In the genomic region with DNA sequence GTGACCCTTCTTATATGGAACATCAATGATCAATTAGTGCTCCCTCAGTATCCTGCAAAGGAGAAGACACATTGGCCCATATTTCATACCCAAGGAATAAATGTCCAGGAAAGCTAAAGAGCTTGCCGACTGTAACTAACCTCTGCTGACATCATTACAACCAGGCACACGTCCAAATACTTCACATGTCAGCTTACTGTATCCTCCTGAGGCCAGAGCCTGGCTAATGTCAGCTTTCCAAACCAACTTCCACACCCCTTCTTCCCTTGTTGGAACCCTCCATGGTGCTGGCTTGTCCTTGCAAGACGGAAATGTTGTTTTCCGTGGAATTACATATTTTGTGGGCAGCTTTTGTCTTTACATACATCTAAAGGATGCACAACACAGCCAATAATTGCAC, we compare ENCODE assay signal across 14 mouse cellular contexts.
DNase-seq lines count a peak whose midpoint lies in the region; ATAC-seq and TF ChIP-seq lines count a peak whose summit lies in the region.
"Had no signal": no experiment of that assay in that cellular context is flagged by ENCODE, and none has a peak within 500 bp of the region (broad histone marks: within the 10 kb centered on the region; RNA-seq: fewer than 3 reads in every experiment).

No protein-coding gene starts in this region.

- no peak overlapping the region for H3K9ac ChIP-seq in kidney, postnatal 0 days (ENCODE audit: low read depth, low read length)
- H3K9ac ChIP-seq in kidney, embryonic 14.5 days (ENCODE audit: low read depth, low read length): no peak overlapping the region
- H3K9ac ChIP-seq: hindbrain, embryonic 15.5 days; liver, embryonic 12.5 days; neural tube, embryonic 15.5 days had no signal

- H3K4me1 ChIP-seq in kidney, postnatal 0 days (replicated peaks; ENCODE audit: insufficient read depth, low read length): no peaks in the 10 kb centered on the region
- no peaks in the 10 kb centered on the region for H3K4me1 ChIP-seq in kidney, embryonic 14.5 days (ENCODE audit: control insufficient read depth, insufficient read depth, low read length)
- H3K4me1 ChIP-seq: hindbrain, embryonic 15.5 days; liver, embryonic 12.5 days had no signal

- ATAC-seq in kidney, postnatal 0 days (replicated peaks; ENCODE audit: low FRiP score, low read depth): no peak
- no peak for ATAC-seq in kidney, embryonic 14.5 days (ENCODE audit: low FRiP score, low TSS enrichment)
- ATAC-seq: liver, embryonic 12.5 days had no signal

- H3K27ac ChIP-seq in kidney, postnatal 0 days: no peak overlapping the region
- H3K27ac ChIP-seq in kidney, embryonic 14.5 days (ENCODE audit: low read depth, low read length): no peak overlapping the region
- H3K27ac ChIP-seq: hindbrain, embryonic 15.5 days; liver, embryonic 12.5 days; macrophage; neural tube, embryonic 15.5 days had no signal

- no peak overlapping the region for H3K4me3 ChIP-seq in kidney, postnatal 0 days (replicated peaks; ENCODE audit: low read depth, low read length)
- H3K4me3 ChIP-seq in kidney, embryonic 14.5 days (ENCODE audit: low read length): no peak overlapping the region
- H3K4me3 ChIP-seq: hindbrain, embryonic 15.5 days; liver, embryonic 12.5 days; neural tube, embryonic 15.5 days had no signal

- DNase-seq in adrenal gland, adult (ENCODE audit: inconsistent age in 2 of 2, low spot score in 1 of 2): peak; percentile 31 to 75
- DNase-seq in adrenal gland, postnatal 4 days (ENCODE audit: low spot score in 2 of 2): no peak
- peak; percentile 31 for DNase-seq in kidney, postnatal 0 days (ENCODE audit: low spot score)
- peak; percentile 6 for DNase-seq in 3T3-L1 (ENCODE audit: low read depth, low spot score)
- peak; percentile 35 to 42 for DNase-seq in cerebellum, postnatal 14 days
- DNase-seq in thymus, adult 18-20 months: no peak
- DNase-seq in spleen, adult 12 weeks (ENCODE audit: low spot score): no peak
- DNase-seq: embryo, embryonic 11 days had no signal

- WGBS in kidney, postnatal 0 days: 45% methylated on average over 4 of the region's 4 CpGs
- 62% methylated on average over 4 of the region's 4 CpGs for WGBS in kidney, embryonic 14.5 days

- H3K27me3 ChIP-seq in kidney, postnatal 0 days (ENCODE audit: insufficient read depth, low read length): no peaks in the 10 kb centered on the region
- H3K27me3 ChIP-seq in kidney, embryonic 14.5 days (ENCODE audit: control insufficient read depth, insufficient read depth, low read length): no peaks in the 10 kb centered on the region
- H3K27me3 ChIP-seq: hindbrain, embryonic 15.5 days; liver, embryonic 12.5 days; neural tube, embryonic 15.5 days had no signal

- TF ChIP-seq CTCF in kidney, postnatal 0 days (IDR thresholded peaks at IDR 0.05; ENCODE audit: low read depth): no peak

- H3K9me3 ChIP-seq in kidney, postnatal 0 days (replicated peaks; ENCODE audit: low read length): no peaks in the 10 kb centered on the region
- no peaks in the 10 kb centered on the region for H3K9me3 ChIP-seq in kidney, embryonic 14.5 days (ENCODE audit: control insufficient read depth, low read length)
- H3K9me3 ChIP-seq: hindbrain, embryonic 15.5 days; liver, embryonic 12.5 days; neural tube, embryonic 15.5 days had no signal

- H3K4me2 ChIP-seq in kidney, postnatal 0 days (ENCODE audit: low read length): no peak overlapping the region
- H3K4me2 ChIP-seq in kidney, embryonic 14.5 days (replicated peaks; ENCODE audit: low read depth, low read length): no peak overlapping the region
- H3K4me2 ChIP-seq: hindbrain, embryonic 15.5 days; liver, embryonic 12.5 days; neural tube, embryonic 15.5 days had no signal

- no peaks in the 10 kb centered on the region for H3K36me3 ChIP-seq in kidney, postnatal 0 days (ENCODE audit: insufficient read depth, low read length)
- H3K36me3 ChIP-seq in kidney, embryonic 14.5 days (ENCODE audit: control insufficient read depth, insufficient read depth, low read length): no peaks in the 10 kb centered on the region
- H3K36me3 ChIP-seq: G1E; hindbrain, embryonic 15.5 days; liver, embryonic 12.5 days; neural tube, embryonic 15.5 days had no signal

Comparison
In these comparisons a context has a peak if more than half of its experiments do, and no peak if none do; other contexts are left out.
1. DNase-seq: peak in adrenal gland, adult (2 of 2), kidney, postnatal 0 days (single experiment), 3T3-L1 (single experiment) and cerebellum, postnatal 14 days (2 of 2); none in adrenal gland, postnatal 4 days (0 of 2), thymus, adult 18-20 months (0 of 2) and spleen, adult 12 weeks (single experiment).